Mouse (Mus musculus) MEL (cell line): ENCODE measurements around the gene 1700109H08Rik. TPM values are rescaled to one million over a fixed set of nuclear protein-coding genes. Genes with fewer than 3 reads are reported as not detected.

ENCODE experiments used
- DNase-seq: peaks from one replicate; pipeline ENCODE4 v3.0.0; 2011; ENCODE audit warnings: low read depth, low spot score
- H3K27ac ChIP-seq: 2 replicates; pipeline ENCODE4 v1.5.1; 2012; ENCODE audit warnings: low read depth, mild to moderate bottlenecking, control low read depth, low read length, moderate library complexity; ENCODE audit not compliant: control insufficient read depth
- H3K27me3 ChIP-seq, 2 experiments: fragments of 150-350 bp in 1 of 2; sonication (generic) in 1 of 2; 2 replicates each; pipeline ENCODE4 v1.6.1; 2012; ENCODE audit warnings: low read length in 2 of 2, mild to moderate bottlenecking in 2 of 2, improper control_type of control experiment in 1 of 2, moderate library complexity in 1 of 2; ENCODE audit not compliant: insufficient read depth in 2 of 2, control insufficient read depth in 1 of 2
- H3K36me3 ChIP-seq, 2 experiments: 2 replicates each; pipeline ENCODE4 v1.6.1; 2012 to 2014; ENCODE audit warnings: low read length in 2 of 2, improper control_type of control experiment in 1 of 2, inconsistent platforms in 1 of 2, mild to moderate bottlenecking in 1 of 2; ENCODE audit not compliant: insufficient read depth in 2 of 2, control insufficient read depth in 1 of 2
- H3K4me1 ChIP-seq, 2 experiments: fragments of 150-350 bp in 1 of 2; sonication (generic) in 1 of 2; 2 replicates each; pipeline ENCODE4 v1.6.1; 2012; ENCODE audit warnings: low read length in 2 of 2, improper control_type of control experiment in 1 of 2, mild to moderate bottlenecking in 1 of 2; ENCODE audit not compliant: insufficient read depth in 2 of 2, control insufficient read depth in 1 of 2
- H3K4me3 ChIP-seq, 2 experiments: fragments of 150-350 bp in 1 of 2; sonication (generic) in 1 of 2; 2 replicates each; pipeline ENCODE4 v1.5.1; 2012; ENCODE audit warnings: low read depth in 2 of 2, low read length in 2 of 2, mild to moderate bottlenecking in 2 of 2, moderate library complexity in 2 of 2, control low read depth in 1 of 2, improper control_type of control experiment in 1 of 2; ENCODE audit not compliant: control insufficient read depth in 1 of 2, insufficient read depth in 1 of 2
- H3K79me2 ChIP-seq: 2 replicates; pipeline ENCODE4 v1.6.1; 2012; ENCODE audit warnings: mild to moderate bottlenecking, low read length, moderate library complexity; ENCODE audit not compliant: control insufficient read depth, poor library complexity, insufficient read depth
- H3K9ac ChIP-seq: 2 replicates; pipeline ENCODE4 v1.6.1; 2012; ENCODE audit warnings: low read depth, mild to moderate bottlenecking, control low read depth, low read length, moderate library complexity; ENCODE audit not compliant: control insufficient read depth, poor library complexity, severe bottlenecking
- H3K9me3 ChIP-seq: fragments of 150-350 bp; sonication (generic); replicated peaks from 2 replicates; pipeline ENCODE4 v1.6.1; 2012; ENCODE audit warnings: mild to moderate bottlenecking, low read length, improper control_type of control experiment, moderate library complexity; ENCODE audit not compliant: insufficient read depth
- BHLHE40 ChIP-seq: IDR thresholded peaks from 2 replicates; pipeline ENCODE4 v1.6.1; 2012; ENCODE audit warnings: low read depth, mild to moderate bottlenecking, inconsistent platforms, low read length, improper control_type of control experiment, borderline replicate concordance
- CHD1 ChIP-seq: IDR thresholded peaks from 2 replicates; pipeline ENCODE4 v1.6.1; 2012; ENCODE audit warnings: low read depth, mild to moderate bottlenecking, inconsistent platforms, low read length, improper control_type of control experiment
- CHD2 ChIP-seq: IDR thresholded peaks from 2 replicates; pipeline ENCODE4 v1.6.1; 2011; ENCODE audit warnings: low read length, improper control_type of control experiment
- CTCF ChIP-seq, 3 experiments: IDR thresholded peaks in 2 of 3; conservative IDR thresholded peaks in 1 of 3; 2 replicates each; pipeline ENCODE4 v1.5.1; 2011 to 2012; ENCODE audit warnings: low read length in 3 of 3, low read depth in 2 of 3, mild to moderate bottlenecking in 2 of 3, improper control_type of control experiment in 1 of 3, inconsistent platforms in 1 of 3, mixed read lengths in 1 of 3, moderate library complexity in 1 of 3; ENCODE audit not compliant: control insufficient read depth in 1 of 3, insufficient read depth in 1 of 3, poor library complexity in 1 of 3, severe bottlenecking in 1 of 3
- E2F4 ChIP-seq: IDR thresholded peaks from 2 replicates; pipeline ENCODE4 v1.6.1; 2011; ENCODE audit warnings: low read depth, low read length, improper control_type of control experiment, borderline replicate concordance
- ELF1 ChIP-seq: IDR thresholded peaks from 2 replicates; pipeline ENCODE4 v1.6.1; 2014; ENCODE audit warnings: low read depth, mild to moderate bottlenecking, inconsistent platforms, low read length, improper control_type of control experiment, moderate library complexity
- EP300 ChIP-seq, 2 experiments: IDR thresholded peaks; 2 replicates each; pipeline ENCODE4 v1.6.1; 2011; ENCODE audit warnings: improper control_type of control experiment in 2 of 2, low read length in 2 of 2, low read depth in 1 of 2, mild to moderate bottlenecking in 1 of 2
- ETS1 ChIP-seq: IDR thresholded peaks from 2 replicates; pipeline ENCODE4 v1.6.1; 2012; ENCODE audit warnings: low read depth, mild to moderate bottlenecking, inconsistent platforms, low read length, improper control_type of control experiment, moderate library complexity
- GABPA ChIP-seq: IDR thresholded peaks from 2 replicates; pipeline ENCODE4 v1.6.1; 2012; ENCODE audit warnings: low read depth, mild to moderate bottlenecking, inconsistent platforms, low read length, improper control_type of control experiment, moderate library complexity
- GATA1 ChIP-seq: IDR thresholded peaks from 2 replicates; pipeline ENCODE4 v1.6.1; 2011; ENCODE audit warnings: low read depth, low read length, improper control_type of control experiment
- JUND ChIP-seq: IDR thresholded peaks from 2 replicates; pipeline ENCODE4 v1.6.1; 2011; ENCODE audit warnings: low read depth, mild to moderate bottlenecking, improper control_type of control experiment, low read length
- KAT2A ChIP-seq: conservative IDR thresholded peaks from 2 replicates; pipeline ENCODE4 v1.6.1; 2012; ENCODE audit warnings: low read depth, low read length, improper control_type of control experiment, inconsistent platforms
- MAFK ChIP-seq: IDR thresholded peaks from 2 replicates; pipeline ENCODE4 v1.6.1; 2011; ENCODE audit warnings: low read depth, mild to moderate bottlenecking, low read length, improper control_type of control experiment, borderline replicate concordance
- MAX ChIP-seq: IDR thresholded peaks from 2 replicates; pipeline ENCODE4 v1.6.1; 2011; ENCODE audit warnings: low read length, improper control_type of control experiment
- MAZ ChIP-seq: IDR thresholded peaks from 2 replicates; pipeline ENCODE4 v1.6.1; 2012; ENCODE audit warnings: low read depth, mild to moderate bottlenecking, inconsistent platforms, low read length, improper control_type of control experiment
- MEF2A ChIP-seq: IDR thresholded peaks from 2 replicates; pipeline ENCODE4 v1.6.1; 2014; ENCODE audit warnings: low read depth, mild to moderate bottlenecking, inconsistent platforms, low read length, improper control_type of control experiment; ENCODE audit not compliant: poor library complexity, insufficient replicate concordance, severe bottlenecking; ENCODE audit errors: extremely low read depth
- MXI1 ChIP-seq: IDR thresholded peaks from 2 replicates; pipeline ENCODE4 v1.6.1; 2011; ENCODE audit warnings: mild to moderate bottlenecking, low read depth, low read length, improper control_type of control experiment
- MYC ChIP-seq: IDR thresholded peaks from 2 replicates; pipeline ENCODE4 v1.6.1; 2011; ENCODE audit warnings: low read depth, mild to moderate bottlenecking, low read length, improper control_type of control experiment, moderate library complexity
- NRF1 ChIP-seq: IDR thresholded peaks from 2 replicates; pipeline ENCODE4 v1.6.1; 2014; ENCODE audit warnings: low read depth, mild to moderate bottlenecking, inconsistent platforms, low read length, improper control_type of control experiment, moderate library complexity; ENCODE audit not compliant: poor library complexity, insufficient read depth, severe bottlenecking
- POLR2A ChIP-seq, 2 experiments: IDR thresholded peaks; 2 replicates each; pipeline ENCODE4 v1.6.1; 2011 to 2012; ENCODE audit warnings: low read length in 2 of 2, mild to moderate bottlenecking in 2 of 2, control low read depth in 1 of 2, improper control_type of control experiment in 1 of 2, low read depth in 1 of 2, moderate library complexity in 1 of 2; ENCODE audit not compliant: control insufficient read depth in 1 of 2, insufficient read depth in 1 of 2, poor library complexity in 1 of 2
- POLR2AphosphoS2 ChIP-seq: IDR thresholded peaks from 2 replicates; pipeline ENCODE4 v1.6.1; 2011; ENCODE audit warnings: low read length, improper control_type of control experiment
- POLR2AphosphoS5 ChIP-seq: IDR thresholded peaks from 2 replicates; pipeline ENCODE4 v1.6.1; 2012; ENCODE audit warnings: low read depth, borderline replicate concordance, mild to moderate bottlenecking, inconsistent platforms, low read length, moderate library complexity, mixed read lengths
- RAD21 ChIP-seq: IDR thresholded peaks from 2 replicates; pipeline ENCODE4 v1.6.1; 2011; ENCODE audit warnings: mild to moderate bottlenecking, low read depth, low read length, improper control_type of control experiment
- RCOR1 ChIP-seq: IDR thresholded peaks from 2 replicates; pipeline ENCODE4 v1.6.1; 2012; ENCODE audit warnings: low read depth, mild to moderate bottlenecking, inconsistent platforms, low read length, improper control_type of control experiment
- SIN3A ChIP-seq: IDR thresholded peaks from 2 replicates; pipeline ENCODE4 v1.6.1; 2012; ENCODE audit warnings: low read length, improper control_type of control experiment, inconsistent platforms
- SMC3 ChIP-seq: IDR thresholded peaks from 2 replicates; pipeline ENCODE4 v1.6.1; 2011; ENCODE audit warnings: low read depth, low read length, improper control_type of control experiment
- TAL1 ChIP-seq: IDR thresholded peaks from 2 replicates; pipeline ENCODE4 v1.6.1; 2012; ENCODE audit warnings: mild to moderate bottlenecking, inconsistent platforms, low read length, moderate library complexity, mixed read lengths
- TBP ChIP-seq: IDR thresholded peaks from 2 replicates; pipeline ENCODE4 v1.8.0; 2011; ENCODE audit warnings: low read depth, low read length, improper control_type of control experiment
- UBTF ChIP-seq: IDR thresholded peaks from 2 replicates; pipeline ENCODE4 v1.6.1; 2012; ENCODE audit warnings: low read depth, mild to moderate bottlenecking, inconsistent platforms, low read length, improper control_type of control experiment, moderate library complexity, borderline replicate concordance; ENCODE audit not compliant: insufficient read depth
- USF1 ChIP-seq: IDR thresholded peaks from 2 replicates; pipeline ENCODE4 v1.6.1; 2014; ENCODE audit warnings: low read depth, mild to moderate bottlenecking, inconsistent platforms, low read length, improper control_type of control experiment, moderate library complexity
- USF2 ChIP-seq, 2 experiments: IDR thresholded peaks; 2 replicates each; pipeline ENCODE4 v1.6.1; 2011 to 2012; ENCODE audit warnings: improper control_type of control experiment in 2 of 2, low read length in 2 of 2, borderline replicate concordance in 1 of 2, inconsistent platforms in 1 of 2, low read depth in 1 of 2, mild to moderate bottlenecking in 1 of 2; ENCODE audit not compliant: insufficient read depth in 1 of 2
- ZC3H11A ChIP-seq: IDR thresholded peaks from 2 replicates; pipeline ENCODE4 v1.6.1; 2012; ENCODE audit warnings: low read depth, mild to moderate bottlenecking, inconsistent platforms, low read length, improper control_type of control experiment
- ZKSCAN1 ChIP-seq: IDR thresholded peaks from 2 replicates; pipeline ENCODE4 v1.6.1; 2012; ENCODE audit warnings: low read depth, mild to moderate bottlenecking, inconsistent platforms, low read length, improper control_type of control experiment, moderate library complexity
- ZMIZ1 ChIP-seq: IDR thresholded peaks from 2 replicates; pipeline ENCODE4 v1.6.1; 2012; ENCODE audit warnings: low read depth, mild to moderate bottlenecking, inconsistent platforms, low read length, improper control_type of control experiment, moderate library complexity
- ZNF384 ChIP-seq: IDR thresholded peaks from 2 replicates; pipeline ENCODE4 v1.6.1; 2012; ENCODE audit warnings: low read depth, mild to moderate bottlenecking, inconsistent platforms, low read length, improper control_type of control experiment
- polyA plus RNA-seq, 2 experiments: library from polyadenylated mRNA; stranded (reverse) in 1 of 2; unstranded in 1 of 2; fragments of >175 nt in 1 of 2; fragments of >200 nt in 1 of 2; gene quantifications; 2 replicates each; pipeline versions ENCODE4 v1.2.1 to v1.2.4; 2012; ENCODE audit warnings: low replicate concordance in 2 of 2, low read depth in 1 of 2; ENCODE audit not compliant: insufficient read length in 2 of 2, insufficient read depth in 1 of 2, missing spikeins in 1 of 2
- total RNA-seq: library from RNA; depleted of rRNA; stranded (reverse); fragments of 300-350 nt; gene quantifications from 2 replicates; pipeline ENCODE4 v1.2.3, GENCODE M21; 2012

1700109H08Rik gene
- total and polyA plus RNA-seq, 3 experiments: 1.6 to 4.2 TPM; not detected in 1

DNA sequence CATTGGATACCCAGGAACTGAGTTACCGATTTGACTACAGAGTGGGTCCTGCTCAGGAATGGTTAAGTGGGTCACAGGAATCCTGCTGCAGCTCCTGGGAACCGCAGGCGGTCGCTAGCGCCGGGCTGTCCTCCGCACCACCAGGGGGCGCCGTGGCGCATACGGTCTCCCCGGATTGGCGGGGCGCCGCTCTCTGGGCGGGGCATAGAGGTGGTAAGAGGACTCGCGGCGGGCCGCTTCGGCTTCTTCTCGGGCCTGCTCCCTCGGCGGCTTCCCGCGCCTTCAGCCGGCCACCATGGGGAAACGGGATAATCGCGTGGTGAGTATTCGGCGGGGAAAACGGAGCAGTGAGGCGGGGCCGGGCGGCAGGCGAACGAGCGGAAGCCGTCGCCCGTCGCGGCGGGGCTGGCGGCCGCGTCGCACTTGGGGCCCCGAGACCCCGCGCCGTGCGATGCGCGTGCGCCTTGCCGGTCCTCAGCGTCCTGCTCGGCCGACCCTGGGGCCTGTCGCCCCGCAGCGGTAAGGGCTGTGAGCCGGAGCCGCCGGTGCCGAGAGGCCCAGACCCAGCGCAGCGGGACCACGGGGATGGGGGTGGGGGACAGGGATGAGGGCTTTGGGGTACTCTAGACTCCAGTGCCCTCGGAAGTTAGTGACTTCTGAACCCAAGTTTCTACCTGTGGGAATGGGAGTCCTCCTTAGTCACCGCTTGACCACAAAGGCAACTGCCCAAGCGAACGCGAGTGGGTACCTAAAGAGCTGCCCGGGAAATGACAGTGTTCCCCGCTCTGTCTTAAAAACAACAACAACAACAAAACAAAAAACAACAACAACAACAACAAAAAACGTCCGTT lies 27.5 kb upstream of the 1700109H08Rik start, which contains the start of gene Fam133b:
Gene Fam133b, plus strand, starts transcription at position 205 of the 851 bp plus-strand sequence.
- Histone ChIP-seq H3K4me1 (peaks cover 16 to 24% of the 10 kb centered on the region in 2 experiments), H3K27ac (peak within 1 kb of the TSS; percentile 79), H3K36me3 (peaks cover 11 to 33% of the 10 kb centered on the region in 2 experiments), H3K27me3 (no peaks in the 10 kb centered on the region), H3K9me3 (no peaks in the 10 kb centered on the region), H3K4me3 (peak within 1 kb of the TSS; percentile 84 to 88), H3K79me2 (peaks cover 45% of the 10 kb centered on the region), H3K9ac (peak within 1 kb of the TSS; percentile 96)
- peak; percentile 97 for DNase-seq
- TF ChIP-seq MAFK (no peak), MXI1 (peak; percentile 73), JUND (no peak), ETS1 (0 out of 2 replicates have a peak, but pooled peaks have one; percentile 13), CHD1 (peak; percentile 96), RCOR1 (no peak), TAL1 (no peak), BHLHE40 (no peak), EP300 (IDR thresholded peaks at IDR 0.05; ENCODE audit: low read depth in 1 of 2, low read length in 2 of 2) (peak in 1 of 2 experiments; percentile 32; a peak in 1 of 4 replicates), UBTF (peak; percentile 92; the same call in 1 of the 2 replicates), ZNF384 (no peak), MAX (no peak; the same call in 1 of the 2 replicates), E2F4 (no peak), USF2 (IDR thresholded peaks at IDR 0.05; ENCODE audit: borderline replicate concordance in 1 of 2, insufficient read depth in 1 of 2, low read depth in 1 of 2, low read length in 2 of 2) (no peak), SMC3 (peak; percentile 40; the same call in 1 of the 2 replicates), POLR2AphosphoS5 (no peak), ZKSCAN1 (no peak), TBP (peak; percentile 91), ELF1 (no peak), GABPA (peak; percentile 60; the same call in 1 of the 2 replicates), CHD2 (no peak), CTCF (IDR thresholded peaks at IDR 0.05 in 2 of 3, conservative IDR thresholded peaks at IDR 0.05 in 1 of 3; ENCODE audit: control insufficient read depth in 1 of 3, insufficient read depth in 1 of 3, low read depth in 2 of 3, low read length in 3 of 3, poor library complexity in 1 of 3, severe bottlenecking in 1 of 3) (peak; percentile 90 to 99 (median 94)), MYC (no peak), MEF2A (no peak), KAT2A (no peak), RAD21 (no peak), ZC3H11A (no peak), ZMIZ1 (0 out of 2 replicates have a peak, but pooled peaks have one; percentile 35), POLR2AphosphoS2 (peak; percentile 75), MAZ (no peak), GATA1 (no peak; the same call in 1 of the 2 replicates), SIN3A (peak; percentile 17), POLR2A (IDR thresholded peaks at IDR 0.05; ENCODE audit: control insufficient read depth in 1 of 2, insufficient read depth in 1 of 2, low read depth in 1 of 2, low read length in 2 of 2, poor library complexity in 1 of 2) (peak; percentile 94 to 96), USF1 (no peak), NRF1 (peak; percentile 73)
